Mouse (Mus musculus) macrophage (primary cell): ENCODE data around the gene Hsd17b11. TPM values are rescaled to one million over a fixed set of nuclear protein-coding genes. Genes with fewer than 3 reads are reported as not detected.
A peak's percentile ranks its signal among the peaks of the same experiment; 100 is the strongest.
"Not testable (repeated sequence)": the region's sequence is repeated elsewhere in the genome, so short reads cannot be mapped to it uniquely, and the experiment has no call there.

Source experiments
- H3K27ac ChIP-seq: fragments of 350-480 bp; formaldehyde crosslinking; 2 replicates; pipeline ENCODE4 v1.9.0; 2021
- H3K36me3 ChIP-seq: fragments of 350-480 bp; formaldehyde crosslinking; 2 replicates; pipeline ENCODE4 v1.9.0; 2021; ENCODE audit errors: inconsistent target
- H3K4me3 ChIP-seq: fragments of 350-480 bp; formaldehyde crosslinking; 2 replicates; pipeline ENCODE4 v1.9.0; 2021; ENCODE audit errors: inconsistent target
- H3K79me2 ChIP-seq: fragments of 350-480 bp; formaldehyde crosslinking; 2 replicates; pipeline ENCODE4 v1.9.0; 2021; ENCODE audit errors: inconsistent target
- WGBS: methylation state at CpG from one replicate; pipeline ENCODE4 v1.1.7; 2026; ENCODE audit warnings: inconsistent platforms; ENCODE audit not compliant: missing documents; 5-methylcytosine and 5-hydroxymethylcytosine counted together
- polyA plus RNA-seq: library from polyadenylated mRNA; stranded (reverse); fragments of 250-400 nt; gene quantifications from 3 replicates; pipeline ENCODE4 v1.2.4, GENCODE M21; 2018; ENCODE audit warnings: inconsistent platforms

Hsd17b11 gene
- polyA plus RNA-seq, 1 experiment from 2014 or later: 228 TPM

- WGBS: 1% methylated on average over 19 of the region's 19 CpGs
These were observed 25.7 kb upstream of the Hsd17b11 start for GRCm38 (mm10) chr5:104047200-104048105.

DNA sequence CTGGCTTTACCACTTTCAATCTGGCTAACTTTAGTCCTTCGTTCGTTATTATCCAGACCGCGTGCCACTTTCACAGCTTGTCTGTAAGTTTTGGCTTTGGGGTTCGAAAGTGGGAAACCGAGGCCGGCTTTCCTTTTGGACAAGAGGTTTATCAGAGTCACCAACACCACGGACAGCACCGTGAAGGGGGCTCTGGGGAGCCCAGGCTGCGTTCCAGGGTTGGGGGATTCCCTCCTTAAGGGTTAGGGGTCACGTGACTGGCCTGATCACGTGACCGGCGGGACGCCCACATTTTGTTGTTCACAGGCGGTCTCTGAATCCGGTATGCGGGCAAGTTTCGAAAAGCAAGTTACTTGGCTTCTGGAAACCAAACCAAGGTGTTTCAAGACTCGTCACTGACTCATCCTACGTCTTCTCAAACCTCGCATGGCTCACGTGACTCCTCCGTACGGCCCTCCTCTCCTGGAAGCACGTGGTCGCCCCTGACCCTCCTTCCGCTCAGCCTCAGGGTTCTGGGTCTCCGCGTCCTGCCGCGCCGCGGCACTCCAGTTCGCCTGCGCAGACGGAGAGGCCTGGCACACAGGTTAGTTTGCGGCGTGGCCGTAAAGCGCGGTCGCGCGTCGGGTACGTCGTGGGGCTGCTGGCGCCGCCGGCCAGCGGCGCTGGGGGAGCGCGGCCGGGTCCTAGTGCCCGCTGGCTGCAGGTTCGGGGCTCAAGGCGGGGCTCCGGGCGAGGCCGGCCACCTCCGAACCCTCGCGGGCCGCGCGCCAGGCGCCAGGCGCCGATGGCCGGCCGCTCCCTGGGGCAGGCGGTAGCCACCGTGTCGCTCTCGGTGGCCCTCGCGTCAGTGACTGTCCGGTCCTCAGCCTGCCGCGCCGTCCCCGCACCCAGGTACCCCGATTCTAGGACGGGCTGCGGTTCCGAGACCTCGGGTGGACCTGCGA, 24.8 kb upstream of the Hsd17b11 start, which contains the start of gene Nudt9:
Gene Nudt9 (plus strand): TSS at position 51 of the 944 bp plus-strand sequence.
- Histone ChIP-seq H3K36me3 (peaks cover 17% of the 10 kb centered on the region), H3K79me2 (peaks cover 33% of the 10 kb centered on the region), H3K4me3 (peak within 1 kb of the TSS; percentile 89), H3K27ac (peak within 1 kb of the TSS; percentile 85)
- 5% methylated on average over 90 of the region's 90 CpGs for WGBS

More at GRCm38 (mm10) chr5:104047200-104048105, 25.7 kb upstream of the Hsd17b11 start:
- Histone ChIP-seq H3K4me3 (peak overlapping the region; percentile 89), H3K27ac (peak overlapping the region; percentile 73), H3K79me2 (peaks cover 40% of the 10 kb centered on the region), H3K36me3 (peaks cover 26% of the 10 kb centered on the region)

DNA sequence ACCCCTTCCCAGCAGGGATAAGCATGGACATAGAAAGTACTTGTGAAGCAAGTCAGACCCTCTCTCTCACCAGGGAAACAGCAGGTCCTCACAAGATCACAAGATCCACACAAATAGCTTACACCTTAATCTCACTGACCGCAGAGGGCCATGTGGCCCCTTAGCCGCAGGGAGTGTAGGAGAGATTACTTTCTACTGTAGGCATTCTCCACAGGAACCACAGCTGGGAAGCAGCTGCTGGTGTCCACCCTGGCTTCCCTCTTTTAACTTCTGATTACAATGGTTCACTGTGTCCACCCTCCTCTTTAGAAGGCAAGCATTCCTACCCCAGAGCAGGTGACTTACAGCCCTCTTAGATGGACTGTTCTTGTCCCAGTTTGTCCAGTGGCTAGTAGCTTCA, 22.0 kb upstream of the Hsd17b11 start:
- Histone ChIP-seq H3K4me3 (no peak overlapping the region), H3K36me3 (no peaks in the 10 kb centered on the region), H3K79me2 (peaks cover 6% of the 10 kb centered on the region), H3K27ac (no peak overlapping the region)
- 87% methylated on average over 2 of the region's 2 CpGs for WGBS

DNA sequence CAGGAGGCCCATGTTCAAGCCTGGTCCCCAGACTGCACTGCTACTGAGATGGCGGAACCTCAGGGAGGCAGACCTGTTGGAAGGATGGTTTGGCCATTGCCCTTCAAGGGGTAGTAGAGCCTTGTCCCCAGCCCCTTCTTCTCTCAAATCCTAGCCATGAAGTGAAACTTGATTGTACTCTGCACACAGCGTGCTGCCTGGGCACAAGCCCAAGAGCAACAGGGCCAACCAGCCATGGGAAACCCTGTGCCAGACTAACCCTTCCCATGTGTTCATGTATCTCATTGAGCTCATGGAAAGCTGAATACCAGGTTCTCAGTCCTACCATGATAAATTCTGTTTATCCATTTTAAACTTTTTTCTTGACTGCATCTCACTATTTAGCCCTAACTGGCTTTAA, 21.2 kb upstream of the Hsd17b11 start:
- Histone ChIP-seq H3K4me3 (no peak overlapping the region), H3K27ac (no peak overlapping the region), H3K79me2 (no peaks in the 10 kb centered on the region; the same call in 1 of the 2 replicates), H3K36me3 (no peaks in the 10 kb centered on the region)
- 100% methylated on average over 2 of the region's 2 CpGs for WGBS

GRCm38 (mm10) chr5:104039154-104039932, 17.6 kb upstream of the Hsd17b11 start:
- H3K36me3 ChIP-seq: no peaks in the 10 kb centered on the region
- 72% methylated on average over 6 of the region's 6 CpGs for WGBS
- H3K4me3 ChIP-seq: no peak overlapping the region
- no peaks in the 10 kb centered on the region for H3K79me2 ChIP-seq
- H3K27ac ChIP-seq: no peak overlapping the region

- H3K27ac ChIP-seq: no peak overlapping the region
- no peak overlapping the region for H3K4me3 ChIP-seq
- 86% methylated on average over 1 of the region's 1 CpGs for WGBS
- no peaks in the 10 kb centered on the region for H3K79me2 ChIP-seq
- H3K36me3 ChIP-seq: no peaks in the 10 kb centered on the region
These were observed 15.0 kb upstream of the Hsd17b11 start for GRCm38 (mm10) chr5:104036686-104037085.

DNA sequence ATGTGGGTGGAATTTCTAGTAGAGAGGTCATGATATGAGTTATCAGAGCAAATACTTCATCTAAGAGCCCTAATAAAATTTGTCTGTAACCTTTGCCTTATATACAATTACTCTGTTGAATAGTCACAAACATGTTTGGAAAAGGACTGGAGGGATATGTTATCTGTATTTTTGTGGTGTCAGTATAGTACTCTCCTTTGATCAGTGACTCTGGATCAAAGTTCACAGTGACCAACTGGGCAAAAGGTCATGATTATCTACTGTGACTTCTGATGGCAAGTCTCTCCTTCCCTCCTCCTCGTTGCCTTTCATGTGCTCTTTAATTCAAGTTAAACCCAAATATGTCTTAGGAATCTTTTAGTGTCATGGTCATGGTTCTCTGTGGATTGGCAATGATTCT, 14.1 kb upstream of the Hsd17b11 start:
- Histone ChIP-seq H3K36me3 (no peaks in the 10 kb centered on the region), H3K27ac (no peak overlapping the region), H3K79me2 (no peaks in the 10 kb centered on the region), H3K4me3 (no peak overlapping the region)
- 75% methylated on average over 1 of the region's 1 CpGs for WGBS

DNA sequence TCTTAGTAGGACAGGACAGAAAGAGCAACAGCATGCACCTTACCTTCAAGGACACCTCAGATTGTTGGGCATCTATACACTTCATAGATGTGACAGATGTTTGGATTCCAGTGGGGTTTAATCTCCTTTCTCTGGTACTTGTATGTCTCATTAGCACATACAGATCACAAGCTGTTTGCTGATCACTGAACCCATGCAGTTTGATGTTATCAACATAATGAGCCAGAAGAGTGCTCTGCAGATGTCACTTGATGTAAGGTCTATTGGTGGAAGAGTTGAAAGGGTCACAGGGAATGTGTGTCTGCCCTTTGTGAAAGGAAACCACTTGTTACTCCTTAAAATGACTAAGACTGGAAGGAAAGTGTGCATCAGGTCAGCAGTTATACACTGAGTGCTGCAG, 13.3 kb upstream of the Hsd17b11 start:
- Histone ChIP-seq H3K79me2 (no peaks in the 10 kb centered on the region), H3K4me3 (no peak overlapping the region), H3K27ac (no peak overlapping the region), H3K36me3 (no peaks in the 10 kb centered on the region)

DNA sequence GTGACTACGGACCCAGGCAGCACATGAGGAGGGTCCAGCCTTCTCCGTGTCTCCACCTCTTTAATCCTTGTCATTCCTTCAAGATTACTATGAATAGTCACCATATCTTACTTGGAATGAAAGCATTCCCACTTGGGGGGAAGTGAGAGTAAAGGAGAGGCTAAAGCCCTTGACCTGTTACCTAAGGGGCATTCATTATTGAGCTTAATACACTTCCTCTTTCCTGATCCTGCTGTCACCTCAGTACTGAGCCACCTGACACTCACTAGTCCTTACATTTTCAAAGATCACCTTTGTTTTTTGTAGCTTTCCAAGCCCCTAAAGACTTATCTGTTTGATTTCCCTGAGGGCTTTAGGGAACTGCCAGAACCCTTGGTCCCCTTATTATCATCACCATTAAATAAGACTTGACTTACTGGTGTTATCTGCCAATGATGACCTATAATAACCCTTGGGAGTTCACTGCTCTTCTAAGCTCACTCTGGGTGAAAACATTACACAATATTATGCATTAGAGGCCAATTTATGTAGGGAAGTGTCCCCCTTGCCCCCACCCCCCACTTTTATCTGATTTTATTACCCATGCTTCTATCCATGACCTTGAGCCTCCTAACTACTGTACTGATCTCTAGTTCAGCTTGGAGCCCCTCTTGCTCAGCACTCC, 10.8 kb upstream of the Hsd17b11 start:
- Histone ChIP-seq H3K27ac (no peak overlapping the region), H3K4me3 (no peak overlapping the region), H3K36me3 (no peaks in the 10 kb centered on the region), H3K79me2 (no peaks in the 10 kb centered on the region)
- 92% methylated on average over 2 of the region's 2 CpGs for WGBS

- H3K36me3 ChIP-seq: no peaks in the 10 kb centered on the region
- H3K4me3 ChIP-seq: no peak overlapping the region
- peaks cover 9% of the 10 kb centered on the region for H3K79me2 ChIP-seq
- H3K27ac ChIP-seq: 0 out of 2 replicates have a peak overlapping the region, but pooled peaks have one; percentile 8
- 33% methylated on average over 16 of the region's 17 CpGs for WGBS
These were observed 3.6 kb upstream of the Hsd17b11 start for GRCm38 (mm10) chr5:104025245-104025854.

DNA sequence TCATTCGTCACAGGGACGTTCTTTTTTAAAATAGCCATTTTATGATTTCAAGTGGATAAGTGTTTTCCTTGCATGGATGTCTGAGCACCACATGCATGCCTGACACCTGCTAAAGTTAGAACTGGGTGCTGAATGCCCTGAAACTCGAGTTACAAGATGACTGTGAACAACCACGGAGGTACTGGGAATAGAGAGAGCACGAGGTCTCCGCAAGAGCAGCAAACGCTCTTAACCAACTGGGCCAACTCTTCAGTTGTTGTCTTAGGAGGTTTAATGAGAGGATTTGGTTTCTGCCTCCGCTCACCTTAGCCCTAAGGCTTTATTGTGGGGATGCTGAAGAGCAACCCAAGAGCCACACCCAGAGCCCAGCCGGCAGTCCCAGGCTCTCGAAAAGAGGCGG, 3.0 kb upstream of the Hsd17b11 start:
- Histone ChIP-seq H3K36me3 (no peaks in the 10 kb centered on the region), H3K27ac (no peak overlapping the region), H3K4me3 (no peak overlapping the region), H3K79me2 (peaks cover 15% of the 10 kb centered on the region)
- WGBS: 89% methylated on average over 11 of the region's 11 CpGs

DNA sequence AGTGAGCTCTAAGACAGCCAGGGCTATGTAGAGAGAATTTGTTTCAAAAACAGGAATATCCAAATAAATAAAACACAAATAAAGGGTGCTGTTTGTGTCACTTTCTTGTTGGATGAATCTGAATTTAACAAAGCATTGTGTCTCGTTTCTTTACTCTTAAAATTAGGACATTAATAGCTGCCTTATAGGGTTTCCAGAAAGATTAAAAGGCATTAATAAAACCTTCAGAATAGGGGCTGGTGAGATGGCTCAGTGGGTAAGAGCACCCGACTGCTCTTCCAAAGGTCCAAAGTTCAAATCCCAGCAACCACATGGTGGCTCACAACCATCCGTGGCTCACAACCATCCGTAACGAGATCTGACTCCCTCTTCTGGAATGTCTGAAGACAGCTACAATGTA, 2.5 kb upstream of the Hsd17b11 start:
- not testable (repeated sequence) for H3K36me3 ChIP-seq, H3K4me3 ChIP-seq
- H3K79me2 ChIP-seq: peaks cover 21% of the 10 kb centered on the region
- peak overlapping the region; percentile 88 for H3K27ac ChIP-seq
- WGBS: 79% methylated on average over 2 of the region's 5 CpGs

DNA sequence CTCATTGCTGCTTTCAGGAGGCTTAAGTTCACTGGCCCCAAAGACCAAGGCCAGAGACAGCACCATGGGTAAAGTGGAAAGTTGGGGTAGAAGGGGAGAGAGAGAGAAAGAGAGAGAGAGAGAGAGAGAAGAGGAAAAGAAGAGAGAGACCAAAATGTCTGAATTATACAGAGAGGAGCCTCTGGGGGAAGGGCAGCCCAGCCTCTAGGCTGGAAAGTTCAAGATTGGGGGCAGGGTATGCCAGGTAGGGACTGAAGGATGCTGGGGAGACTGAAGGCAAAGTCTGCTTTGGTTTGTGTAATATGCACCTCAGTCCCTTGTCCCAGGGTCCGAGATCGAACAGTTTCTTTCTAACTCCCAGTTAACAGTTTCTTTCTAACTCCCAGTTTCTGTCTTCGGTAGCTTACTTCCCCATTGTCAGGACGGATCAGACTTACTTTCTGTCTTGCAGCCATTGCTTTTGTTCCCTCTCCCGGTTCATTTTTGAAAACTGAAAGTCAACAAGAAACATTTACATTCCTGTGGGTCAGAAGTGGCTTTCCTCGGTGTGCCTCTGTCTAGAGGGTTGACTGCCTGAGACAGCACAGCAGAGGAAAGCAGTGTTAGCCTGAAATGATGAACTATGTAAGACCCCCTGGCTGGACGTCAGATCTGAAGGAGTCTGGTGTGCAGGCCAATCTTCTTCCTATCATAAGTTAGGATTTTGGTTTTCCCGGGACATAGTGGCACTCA, 1.7 kb upstream of the Hsd17b11 start:
- Histone ChIP-seq H3K36me3 (no peaks in the 10 kb centered on the region), H3K27ac (peak overlapping the region; percentile 88), H3K4me3 (no peak overlapping the region; the same call in 1 of the 2 replicates), H3K79me2 (peaks cover 28% of the 10 kb centered on the region)
- 22% methylated on average over 8 of the region's 8 CpGs for WGBS
